Mouse (Mus musculus): Measurements from ENCODE around the gene Gabarap.

- no peak for TF ChIP-seq CTCF (IDR thresholded peaks at IDR 0.05; ENCODE audit: insufficient read depth, low read depth, low read length)
- TF ChIP-seq POLR2A (IDR thresholded peaks at IDR 0.05; ENCODE audit: insufficient read depth, low read depth, low read length), result peak; percentile 75
These were observed 9.5 kb downstream of the Gabarap start, which contains the start of gene Dvl2 for GRCm38 (mm10) chr11:70000396-70000898.

All from olfactory bulb, adult 2 months (tissue).